Mouse (Mus musculus) c-Kit-negative CD71-positive TER-119-positive erythroid progenitor cells, embryonic 14.5 days (primary cell): Measurements from ENCODE around the gene Gm5741.
"Not testable (repeated sequence)": the region's sequence is repeated elsewhere in the genome, so short reads cannot be mapped to it uniquely, and the experiment has no call there.

Source experiments
- DNase-seq: peaks from one replicate; pipeline ENCODE4 v3.0.0-alpha.2; 2013; ENCODE audit warnings: low read depth, low spot score

Gene Gm5741

DNA sequence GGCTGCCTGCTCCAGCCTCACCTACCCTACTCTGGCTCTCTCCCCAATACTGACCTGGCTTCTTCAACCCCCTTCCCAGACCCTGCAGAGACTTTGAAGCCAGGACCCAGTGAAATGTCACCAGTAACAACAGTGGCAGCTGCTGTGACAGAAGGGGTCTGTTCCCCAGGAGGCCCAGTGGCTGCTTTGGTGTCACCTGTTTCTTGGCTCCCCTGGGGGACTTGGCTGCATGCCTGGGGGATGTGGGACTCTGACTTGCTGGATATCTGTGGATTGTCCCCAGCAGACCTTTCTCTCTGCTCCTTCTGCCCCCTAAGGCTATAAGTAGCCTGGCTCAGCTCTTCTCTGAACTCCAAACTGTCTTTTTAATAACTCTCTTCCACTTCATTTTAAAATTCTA lies at the start of gene Gm5741:
TSS of gene Gm5741 (minus strand) at position 1 of the 400 bp plus-strand sequence.
- no peak for DNase-seq

DNA sequence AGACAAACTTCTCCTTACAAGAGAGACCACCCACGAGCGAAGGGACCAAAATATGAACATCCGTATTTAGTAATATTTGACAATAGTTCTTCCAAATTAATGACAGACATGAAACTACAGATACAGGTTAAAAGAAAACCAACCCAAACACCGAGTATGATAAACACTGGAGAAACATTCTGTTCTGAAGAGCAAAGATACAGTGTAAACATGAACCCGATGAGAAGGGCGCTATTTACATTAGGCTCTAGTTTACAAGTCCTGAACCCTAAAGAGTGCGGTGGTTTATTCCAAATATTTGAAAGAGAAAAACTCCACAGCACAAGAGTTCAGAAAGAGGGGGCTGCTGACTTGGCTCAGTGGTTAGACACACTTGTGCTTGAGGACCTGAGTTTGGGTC lies 49.2 kb upstream of the Gm5741 start:
- no peak for DNase-seq

DNA sequence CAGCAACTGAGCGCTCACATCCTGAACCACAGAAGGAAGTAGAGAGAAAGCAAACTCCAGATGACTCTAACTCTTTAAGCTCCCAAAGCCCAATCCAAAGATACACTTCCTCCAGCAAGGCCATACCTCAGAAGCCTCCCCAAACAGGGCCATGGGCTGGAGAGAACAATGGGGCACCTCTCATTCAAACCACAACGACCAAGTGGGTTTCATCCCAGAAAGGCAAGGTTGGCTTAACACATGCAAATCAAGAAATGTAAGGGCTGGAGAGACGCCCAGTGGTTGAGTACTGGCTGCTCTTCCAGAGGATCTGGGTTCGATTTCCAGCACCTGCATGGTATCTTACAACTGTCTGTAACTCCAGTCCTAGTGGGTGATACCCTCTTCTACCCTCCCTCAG lies 47.7 kb upstream of the Gm5741 start:
- DNase-seq = no peak

DNA sequence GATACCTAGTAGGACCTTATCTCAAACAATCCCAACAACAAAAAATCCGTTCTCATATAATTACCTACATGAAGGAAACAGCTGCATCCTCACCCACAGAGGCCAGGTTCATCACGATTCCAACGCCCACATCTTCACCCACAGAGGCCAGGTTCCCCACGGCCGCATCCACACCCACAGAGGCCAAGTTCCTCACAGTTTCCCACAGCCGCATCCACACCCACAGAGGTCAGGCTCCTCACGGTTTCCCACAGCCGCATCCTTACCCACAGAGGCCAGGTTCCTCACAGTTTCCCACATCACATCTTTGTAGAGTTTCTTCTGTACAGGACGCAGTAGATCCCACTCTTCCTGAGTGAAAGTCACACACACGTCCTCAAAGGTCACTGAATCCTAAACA lies 45.5 kb upstream of the Gm5741 start:
- DNase-seq = no peak

DNA sequence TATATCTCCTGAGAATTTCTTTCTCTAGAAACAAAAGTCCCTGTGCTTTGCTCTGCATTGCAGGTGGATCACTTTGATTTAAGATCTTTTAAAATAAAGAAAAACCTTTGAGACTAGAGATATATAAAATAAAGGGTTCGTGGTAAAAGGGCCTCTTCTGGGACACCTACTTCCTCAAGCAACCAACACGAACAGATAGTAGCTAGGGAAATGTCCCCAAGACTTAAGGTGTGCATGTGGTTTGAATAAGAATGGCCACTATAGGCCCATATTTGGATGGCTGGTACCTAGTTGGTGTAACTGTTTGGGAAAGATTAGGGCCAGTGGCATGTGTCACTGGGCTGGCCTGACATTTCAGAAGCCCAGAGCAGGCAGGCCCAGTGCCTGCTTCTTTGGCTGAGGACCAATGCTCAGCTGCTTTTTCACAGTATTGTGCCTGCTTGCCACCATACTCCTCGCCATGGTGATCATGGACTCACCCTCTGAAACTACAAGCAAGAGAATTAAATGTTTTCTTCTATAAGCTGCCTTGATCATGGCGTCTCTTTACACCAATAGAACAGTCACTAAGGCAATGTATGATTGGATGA lies 32.4 kb upstream of the Gm5741 start:
- no peak for DNase-seq

DNA sequence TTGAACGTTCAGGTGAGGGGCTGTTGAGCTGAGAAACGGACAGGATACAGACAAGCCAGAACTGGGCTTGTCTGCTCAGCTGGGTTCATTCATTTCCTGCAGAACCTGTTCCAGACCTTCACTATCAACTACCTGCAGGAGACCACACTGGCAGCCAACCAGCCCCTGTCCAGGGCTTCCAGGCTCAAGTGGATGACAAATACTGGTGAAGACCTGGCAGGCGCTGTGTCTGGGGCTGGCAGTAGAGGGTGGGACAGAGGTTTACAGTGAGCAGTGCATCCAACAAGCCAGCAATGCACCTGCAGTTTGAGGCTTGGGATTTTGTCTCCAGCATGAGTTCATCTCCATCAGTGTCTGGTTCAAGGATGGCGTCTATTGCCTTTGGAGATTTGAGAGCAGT lies 29.1 kb upstream of the Gm5741 start:
- no peak for DNase-seq

DNA sequence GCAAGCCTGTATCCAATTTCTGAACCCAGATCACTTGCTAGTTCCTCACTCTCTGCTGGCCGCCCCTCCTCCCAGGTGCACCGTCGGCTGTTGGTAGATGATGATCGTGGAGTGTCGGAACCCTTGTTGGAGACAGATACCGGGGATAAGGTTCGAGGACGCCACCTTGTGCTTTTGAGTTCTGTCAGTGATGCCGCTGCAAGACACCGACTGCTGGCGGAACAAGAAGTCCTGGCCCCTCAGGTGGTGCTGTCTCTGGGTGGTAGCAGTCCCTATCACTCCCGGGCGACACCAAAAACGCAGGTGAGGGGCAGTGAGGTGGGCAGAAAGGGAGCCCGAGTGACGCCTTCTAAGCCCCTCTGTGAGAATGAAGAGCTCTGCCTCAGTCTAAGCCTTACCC lies 28.4 kb upstream of the Gm5741 start:
- no peak for DNase-seq

DNA sequence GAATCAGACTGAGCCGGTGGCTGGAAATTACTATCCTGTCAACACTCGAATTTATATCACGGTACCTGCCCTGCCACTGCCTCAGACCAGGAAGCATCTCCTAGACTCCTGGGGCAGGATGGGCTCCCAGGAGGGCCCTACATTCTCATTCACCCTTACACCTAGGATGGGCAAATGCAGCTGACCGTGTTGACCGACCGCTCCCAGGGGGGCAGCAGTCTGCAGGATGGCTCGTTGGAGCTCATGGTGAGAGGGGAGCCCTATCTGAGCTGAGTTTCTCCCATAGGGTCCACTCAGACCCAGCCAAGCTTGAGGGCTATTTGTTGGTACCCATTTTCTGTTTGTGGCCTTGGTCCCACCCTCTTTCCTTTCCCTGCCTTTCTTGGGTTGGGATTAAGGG lies 27.8 kb upstream of the Gm5741 start:
- no peak for DNase-seq

DNA sequence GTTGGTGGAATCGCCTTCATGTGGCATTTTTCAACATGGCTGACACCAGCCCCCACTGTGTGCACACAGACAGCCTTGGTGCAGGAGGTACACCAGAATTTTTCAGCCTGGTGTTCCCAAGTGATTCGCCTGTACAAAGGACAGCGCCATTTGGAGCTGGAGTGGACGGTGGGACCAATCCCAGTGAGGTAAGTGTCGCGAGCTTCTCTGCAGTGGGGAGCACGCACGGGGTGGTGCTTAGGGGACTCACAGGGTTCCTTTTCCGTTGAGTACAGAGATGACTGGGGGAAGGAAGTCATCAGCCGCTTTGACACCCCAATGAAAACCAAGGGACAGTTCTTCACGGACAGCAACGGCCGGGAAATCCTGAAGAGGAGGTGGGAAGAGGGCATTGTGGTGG lies 27.3 kb upstream of the Gm5741 start:
- DNase-seq = no peak

DNA sequence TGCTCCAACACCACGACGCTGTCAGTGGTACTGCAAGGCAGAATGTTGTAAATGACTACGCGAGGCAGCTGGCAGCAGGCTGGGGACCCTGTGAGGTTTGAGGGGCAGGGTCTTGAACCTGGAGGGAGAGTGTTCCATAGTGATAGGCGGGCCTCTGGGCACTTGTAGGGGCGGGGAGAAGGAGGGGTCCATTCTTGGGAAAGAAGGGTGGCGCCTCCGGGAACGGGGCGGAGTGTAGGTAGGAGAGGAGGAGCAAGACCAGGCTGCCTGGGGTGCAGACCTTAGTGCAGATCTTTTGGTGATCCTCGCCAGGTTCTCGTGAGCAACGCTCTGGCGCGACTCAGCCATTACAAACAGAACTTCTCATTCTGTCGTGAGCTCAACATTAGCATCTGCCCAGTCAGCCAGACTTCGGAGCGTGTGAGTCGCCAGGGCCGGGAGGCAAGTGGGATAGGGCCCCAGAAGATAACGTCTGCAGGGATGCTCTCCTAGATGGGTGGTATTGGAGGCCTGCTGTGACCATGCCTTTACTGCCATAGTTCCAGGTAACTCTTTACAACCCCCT lies 23.8 kb upstream of the Gm5741 start:
- no peak for DNase-seq

DNA sequence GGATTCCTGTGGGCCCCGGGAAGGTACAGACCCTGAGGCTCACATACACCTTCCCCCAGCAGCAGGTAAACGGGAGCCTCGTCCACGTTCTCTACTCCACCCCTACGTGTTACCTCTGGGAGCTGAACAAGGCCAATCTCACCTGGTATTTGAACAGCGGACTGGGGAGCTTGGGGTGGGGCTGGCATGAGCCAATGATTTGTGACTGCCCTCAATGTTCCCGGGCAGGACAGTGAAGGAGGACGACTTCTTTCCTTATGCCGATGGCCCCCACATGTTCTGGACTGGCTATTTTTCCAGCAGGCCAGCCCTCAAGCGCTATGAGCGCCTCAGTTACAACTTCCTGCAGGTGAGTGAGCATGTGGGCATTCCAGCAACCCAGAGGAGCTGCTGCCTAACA lies 23.1 kb upstream of the Gm5741 start:
- DNase-seq = no peak

DNA sequence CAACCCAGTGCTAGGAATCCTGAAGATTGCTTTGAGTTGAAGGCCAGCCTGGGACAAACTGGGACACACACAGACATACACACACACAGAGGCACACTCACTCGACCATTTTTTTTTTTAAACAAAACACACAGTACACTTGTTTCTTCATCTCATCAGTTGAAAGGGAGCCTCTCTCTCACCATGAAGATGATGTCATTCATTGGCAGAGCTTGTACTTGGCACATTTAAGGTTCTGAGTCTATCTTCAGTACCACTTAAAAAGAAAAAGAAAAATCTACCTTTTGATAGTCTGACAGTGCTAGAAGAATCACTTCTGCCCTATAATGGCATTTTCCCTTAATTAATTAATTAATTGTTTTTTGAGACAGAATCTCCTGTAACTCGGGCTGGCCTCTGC lies 21.0 kb upstream of the Gm5741 start:
- DNase-seq = no peak

DNA sequence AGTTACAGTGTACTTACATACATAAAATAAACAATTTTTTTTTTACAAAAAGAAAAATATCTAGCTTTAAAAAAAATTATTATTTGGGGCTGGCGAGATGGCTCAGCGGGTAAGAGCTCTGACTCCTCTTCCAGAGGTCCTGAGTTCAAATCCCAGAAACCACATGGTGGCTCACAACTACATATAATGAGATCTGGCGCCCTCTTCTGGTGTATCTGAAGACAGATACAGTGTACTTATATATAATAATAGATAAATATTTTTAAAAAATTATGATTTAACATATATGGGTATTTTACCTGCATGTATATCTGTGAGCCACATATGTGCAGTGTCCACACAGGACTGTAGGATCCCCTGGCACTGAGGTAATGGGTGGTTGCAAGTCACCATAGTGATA lies 18.5 kb upstream of the Gm5741 start:
- DNase-seq = no peak

DNA sequence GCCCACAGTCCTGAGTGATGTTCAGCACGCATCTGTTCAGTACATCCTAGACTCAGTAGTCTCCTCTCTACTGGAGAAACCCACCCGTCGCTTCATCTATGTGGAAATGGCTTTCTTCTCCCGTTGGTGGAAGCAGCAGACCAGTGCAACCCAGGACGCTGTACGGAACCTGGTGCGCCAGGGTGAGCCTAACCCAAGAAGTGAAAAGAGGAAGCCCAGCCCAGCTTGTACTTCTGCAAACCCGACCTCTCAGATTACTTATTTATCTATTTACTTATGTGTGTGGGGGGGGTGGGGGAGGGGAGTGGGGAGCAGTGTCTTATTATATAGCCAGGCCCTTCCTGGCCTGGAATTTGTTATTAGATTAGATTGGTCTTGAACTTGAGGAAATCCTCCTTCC lies 16.9 kb upstream of the Gm5741 start:
- no peak for DNase-seq

DNA sequence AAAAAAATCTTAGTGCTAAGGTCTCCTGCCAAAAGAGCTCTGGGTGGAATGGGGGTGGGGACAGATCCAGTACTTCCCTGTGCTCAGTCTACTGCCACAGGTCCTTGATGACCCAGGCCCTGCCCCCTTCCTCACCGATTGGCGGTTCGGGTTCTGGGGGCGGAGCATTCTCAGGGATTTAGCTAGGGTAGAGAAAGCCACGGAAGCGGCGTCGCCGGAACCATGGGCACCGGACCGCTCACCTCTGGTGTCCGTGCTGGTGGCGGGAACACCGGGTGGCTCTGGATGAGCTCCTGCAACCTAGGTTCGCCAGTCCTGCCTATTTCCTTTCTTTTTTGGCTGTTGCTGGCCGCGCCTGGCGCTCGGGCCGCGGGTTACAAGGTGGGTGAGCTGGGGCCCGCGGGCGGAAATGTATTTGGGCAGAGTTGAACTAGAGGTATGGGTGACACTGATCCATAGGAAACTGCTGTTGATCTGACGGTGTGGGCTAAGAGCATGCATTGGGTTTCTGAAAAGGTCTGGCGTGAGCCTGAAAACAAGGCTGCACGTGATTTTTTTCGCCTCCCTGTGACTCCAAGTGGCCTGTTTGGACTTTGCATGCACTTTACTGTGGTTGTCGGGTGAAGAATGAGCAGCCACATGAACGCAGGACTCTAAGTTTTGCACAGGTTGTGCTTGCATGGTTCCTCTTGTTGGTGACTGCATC lies 15.5 kb upstream of the Gm5741 start, which contains the start of gene Man2b1:
TSS of gene Man2b1 (plus strand) at position 163 of the 706 bp plus-strand sequence.
- peak; percentile 65 for DNase-seq

DNA sequence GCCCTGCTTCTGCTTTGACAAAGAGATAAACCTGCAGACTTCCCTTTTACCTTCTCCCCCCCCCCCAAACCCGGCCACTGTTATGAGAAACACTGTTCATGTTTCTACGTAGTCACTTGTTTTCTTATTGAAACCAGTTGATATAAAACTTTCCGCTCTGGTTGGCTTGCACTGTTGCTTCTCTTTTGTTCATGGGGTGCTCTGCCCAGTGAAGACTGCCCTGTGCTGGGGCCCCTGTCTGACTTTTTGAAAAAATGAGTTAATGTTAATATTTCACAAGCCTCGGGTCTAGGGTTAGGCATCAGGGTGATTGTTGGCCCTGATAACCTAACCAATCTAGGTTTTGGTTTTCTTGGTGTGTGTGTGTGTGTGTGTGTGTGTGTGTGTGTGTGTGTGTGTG lies 14.4 kb upstream of the Gm5741 start:
- DNase-seq = not testable (repeated sequence)

DNA sequence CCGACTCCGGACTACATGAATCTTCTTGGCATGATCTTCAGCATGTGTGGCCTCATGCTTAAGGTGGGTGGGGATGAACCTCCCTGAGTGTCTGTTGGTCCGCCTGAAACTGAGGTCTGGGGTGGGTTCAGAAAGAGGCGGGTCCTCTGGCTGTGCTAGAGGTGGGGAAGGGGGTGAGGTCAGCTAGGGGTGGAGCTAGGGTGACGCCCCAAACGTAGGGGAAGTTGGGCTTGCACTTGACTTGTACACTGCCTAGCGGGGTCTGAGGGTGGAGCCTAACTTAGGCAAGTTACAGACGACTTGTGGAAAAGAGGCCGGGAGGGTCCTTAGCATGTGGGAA lies 13.4 kb upstream of the Gm5741 start, which contains the start of gene Wdr83:
TSS of gene Wdr83 (minus strand) at position 91 of the 340 bp plus-strand sequence.
- no peak for DNase-seq

DNA sequence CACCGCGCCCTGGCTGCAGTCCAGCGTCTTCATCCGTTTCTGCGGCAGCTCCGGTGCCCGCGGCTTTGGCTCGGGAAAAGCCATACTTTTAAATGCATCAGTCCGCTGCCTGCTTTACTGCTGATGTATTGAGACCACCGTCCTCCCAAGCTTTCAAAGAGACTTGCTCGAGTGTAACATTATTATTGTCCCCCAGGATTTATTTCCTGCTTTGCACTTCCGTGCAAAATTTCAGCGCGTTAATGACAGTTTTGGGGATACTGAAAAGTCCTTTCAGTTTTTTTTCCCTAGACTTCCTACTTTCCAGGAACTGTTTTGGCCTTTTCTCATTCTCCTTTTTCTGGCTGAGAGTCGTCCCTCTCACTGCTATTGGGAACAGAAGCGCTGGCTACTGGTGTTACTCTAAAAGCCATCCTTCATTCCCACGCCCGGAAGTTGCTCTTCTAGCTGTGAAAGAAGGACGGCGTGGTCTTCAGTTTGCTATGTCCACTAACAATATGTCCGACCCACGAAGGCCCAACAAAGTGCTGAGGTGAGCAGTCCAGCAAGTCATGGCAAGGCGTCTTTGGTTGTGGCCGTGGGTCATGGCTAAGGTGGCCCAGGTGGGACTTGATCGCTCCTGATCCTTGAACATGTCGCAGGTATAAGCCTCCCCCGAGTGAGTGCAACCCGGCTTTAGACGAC lies 12.9 kb upstream of the Gm5741 start, which contains the start of gene Wdr83os:
TSS of gene Wdr83os (plus strand) at position 209 of the 684 bp plus-strand sequence.
- DNase-seq = peak; percentile 69

DNA sequence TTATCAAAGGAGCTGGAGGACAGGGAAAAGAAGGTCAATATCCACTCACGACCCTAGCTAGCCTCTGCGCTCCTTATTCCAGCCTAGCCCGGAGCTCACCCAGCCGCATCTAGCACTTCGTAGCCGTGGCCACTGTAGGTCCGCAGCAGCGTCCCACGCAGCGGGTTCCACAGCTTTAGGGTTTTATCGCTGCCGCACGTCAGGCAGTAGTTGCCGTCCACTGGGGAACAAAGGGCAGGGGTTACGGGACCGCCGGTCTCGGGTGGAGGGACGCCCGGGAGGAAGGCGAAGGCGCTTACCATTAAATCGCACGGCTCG lies 12.4 kb upstream of the Gm5741 start:
- DNase-seq = no peak

DNA sequence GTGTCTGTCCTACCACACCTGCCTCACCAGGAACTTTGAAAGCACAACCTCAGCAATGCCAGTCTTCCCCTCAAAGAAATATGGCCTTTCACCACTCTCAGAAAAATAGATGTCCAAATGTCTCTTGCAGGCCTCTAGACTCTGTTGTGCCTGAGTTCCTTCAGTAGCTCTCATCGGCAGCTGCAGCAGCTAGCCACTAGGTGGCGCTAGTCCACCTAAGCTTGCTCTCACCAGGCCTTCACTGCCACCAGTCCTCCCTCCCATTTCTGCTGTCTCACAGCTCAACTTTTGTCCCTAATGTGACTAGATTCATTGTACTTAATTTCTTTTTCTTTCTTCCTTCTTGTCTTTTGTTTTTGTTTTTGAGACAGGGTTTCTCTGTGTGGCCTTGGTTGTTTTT lies 9.2 kb upstream of the Gm5741 start:
- DNase-seq = peak; percentile 75

DNA sequence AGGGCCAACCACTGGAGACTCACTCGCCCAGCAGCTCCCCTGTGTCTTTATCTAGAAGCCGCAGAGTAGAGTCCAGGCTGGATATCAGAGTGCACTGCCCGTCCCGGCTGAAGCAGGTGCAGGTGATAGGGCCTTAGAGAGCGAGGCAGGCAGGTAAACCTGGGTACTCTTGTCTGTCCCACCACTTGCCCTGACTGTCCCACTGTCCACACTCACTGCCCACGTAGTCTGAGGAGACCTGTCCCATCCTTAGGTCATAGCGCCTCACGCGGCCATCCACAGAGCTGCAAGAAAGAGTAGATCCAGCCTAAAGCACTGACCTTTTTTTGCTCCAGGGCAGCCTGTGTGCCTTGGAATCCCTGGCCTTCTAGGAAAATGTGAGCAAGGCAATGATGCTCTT lies 8.2 kb upstream of the Gm5741 start:
- DNase-seq = peak; percentile 48

DNA sequence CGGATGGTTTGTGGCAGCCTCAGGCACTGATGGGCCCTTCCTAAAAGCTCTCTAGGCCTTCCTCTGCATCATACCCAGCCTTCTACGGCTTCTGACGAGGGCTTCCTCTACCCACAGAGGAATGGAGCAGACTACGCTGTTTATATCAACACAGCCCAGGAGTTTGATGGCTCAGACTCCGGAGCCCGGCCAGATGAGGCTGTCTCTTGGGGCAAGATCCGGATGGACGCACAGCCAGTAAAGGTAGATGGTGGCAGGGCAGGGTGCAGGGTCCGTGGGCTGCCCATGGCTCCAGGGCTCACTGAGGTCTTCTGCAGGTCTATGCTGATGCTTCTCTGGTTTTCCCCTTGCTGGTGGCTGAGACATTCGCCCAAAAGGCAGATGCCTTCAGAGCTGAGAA lies 6.8 kb upstream of the Gm5741 start:
- no peak for DNase-seq

DNA sequence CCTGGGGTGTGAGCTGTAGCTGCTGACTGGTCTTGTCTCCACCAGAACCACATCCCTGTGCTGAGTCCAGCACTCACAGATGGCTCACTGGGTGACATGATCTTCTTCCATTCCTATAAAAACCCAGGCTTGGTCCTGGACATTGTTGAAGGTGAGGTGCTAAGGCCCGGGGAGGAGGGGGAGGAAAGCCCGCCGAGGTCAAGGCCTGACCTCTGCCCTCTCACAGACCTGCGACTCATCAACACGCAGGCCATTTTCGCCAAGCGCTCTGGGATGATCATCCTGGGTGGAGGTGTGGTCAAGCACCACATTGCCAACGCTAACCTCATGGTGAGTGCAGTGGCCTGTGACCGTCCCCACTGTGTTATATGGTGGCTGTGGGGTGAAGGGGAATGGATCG lies 6.4 kb upstream of the Gm5741 start:
- no peak for DNase-seq
